Mouse (Mus musculus): Measurements from ENCODE around the gene Gp5.

Gene Gp5

GRCm38 (mm10) chr16:30265611-30266010 is 45.0 kb downstream of the Gp5 start:
- Histone ChIP-seq H3K27me3 (ENCODE audit: control insufficient read depth, insufficient read depth, low read length, poor library complexity, severe bottlenecking) (no peaks in the 10 kb centered on the region), H3K36me3 (ENCODE audit: control insufficient read depth, insufficient read depth, low read length, poor library complexity, severe bottlenecking) (no peaks in the 10 kb centered on the region)
- no peak for DNase-seq (ENCODE audit: low read depth, low spot score)

- Histone ChIP-seq H3K27me3 (ENCODE audit: control insufficient read depth, insufficient read depth, low read length, poor library complexity, severe bottlenecking) (no peaks in the 10 kb centered on the region), H3K36me3 (ENCODE audit: control insufficient read depth, insufficient read depth, low read length, poor library complexity, severe bottlenecking) (no peaks in the 10 kb centered on the region)
- DNase-seq (ENCODE audit: low read depth, low spot score) = no peak
Measured at GRCm38 (mm10) chr16:30263156-30263555, 47.4 kb downstream of the Gp5 start.

- Histone ChIP-seq H3K27me3 (ENCODE audit: control insufficient read depth, insufficient read depth, low read length, poor library complexity, severe bottlenecking) (no peaks in the 10 kb centered on the region), H3K36me3 (ENCODE audit: control insufficient read depth, insufficient read depth, low read length, poor library complexity, severe bottlenecking) (no peaks in the 10 kb centered on the region)
- DNase-seq (ENCODE audit: low read depth, low spot score) = peak; percentile 84
Measured at GRCm38 (mm10) chr16:30262664-30263063, 47.9 kb downstream of the Gp5 start.

DNA sequence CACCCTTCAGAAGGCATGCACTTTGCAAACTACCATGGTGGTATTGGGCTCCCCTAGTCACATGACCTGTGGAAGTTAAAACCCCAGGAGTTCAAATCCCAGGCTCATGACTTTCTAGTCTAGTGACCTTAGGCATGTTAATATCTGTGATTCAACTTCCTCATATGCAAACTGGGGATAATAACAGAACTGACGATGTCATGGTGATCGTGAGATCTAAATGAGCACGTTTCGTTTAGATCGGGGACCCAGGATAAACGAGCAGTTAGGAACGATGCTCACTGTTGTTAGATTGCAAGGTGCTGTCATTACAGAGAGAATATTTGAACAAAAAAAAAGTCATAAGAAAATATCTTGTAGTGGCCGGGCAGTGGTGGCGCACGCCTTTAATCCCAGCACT is 48.4 kb downstream of the Gp5 start:
- peak; percentile 17 for DNase-seq (ENCODE audit: low read depth, low spot score)
- H3K36me3 ChIP-seq (ENCODE audit: control insufficient read depth, insufficient read depth, low read length, poor library complexity, severe bottlenecking) = no peaks in the 10 kb centered on the region
- H3K27me3 ChIP-seq (ENCODE audit: control insufficient read depth, insufficient read depth, low read length, poor library complexity, severe bottlenecking) = no peaks in the 10 kb centered on the region

DNA sequence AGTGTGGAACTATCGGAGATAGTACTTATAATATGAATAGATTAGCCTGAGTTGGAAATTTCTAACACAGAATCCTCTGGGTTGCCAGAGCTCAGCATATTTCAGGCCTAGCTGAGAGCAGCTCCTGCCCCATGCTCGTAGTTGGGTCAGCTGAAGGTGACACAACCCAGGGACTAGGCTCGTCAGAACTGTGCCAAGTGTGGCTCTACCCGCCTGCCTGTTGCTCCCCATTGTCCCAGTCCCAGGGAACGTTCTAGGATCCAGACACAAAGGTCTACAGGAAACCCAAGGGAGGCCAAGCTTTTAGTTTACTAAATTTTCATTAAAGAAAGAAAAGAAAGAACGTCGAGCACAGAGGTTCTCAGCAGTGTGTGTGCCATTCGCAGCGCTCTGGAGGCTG is 49.2 kb downstream of the Gp5 start:
- H3K27me3 ChIP-seq (ENCODE audit: control insufficient read depth, insufficient read depth, low read length, poor library complexity, severe bottlenecking) = no peaks in the 10 kb centered on the region
- no peak for DNase-seq (ENCODE audit: low read depth, low spot score)
- H3K36me3 ChIP-seq (ENCODE audit: control insufficient read depth, insufficient read depth, low read length, poor library complexity, severe bottlenecking) = no peaks in the 10 kb centered on the region

DNA sequence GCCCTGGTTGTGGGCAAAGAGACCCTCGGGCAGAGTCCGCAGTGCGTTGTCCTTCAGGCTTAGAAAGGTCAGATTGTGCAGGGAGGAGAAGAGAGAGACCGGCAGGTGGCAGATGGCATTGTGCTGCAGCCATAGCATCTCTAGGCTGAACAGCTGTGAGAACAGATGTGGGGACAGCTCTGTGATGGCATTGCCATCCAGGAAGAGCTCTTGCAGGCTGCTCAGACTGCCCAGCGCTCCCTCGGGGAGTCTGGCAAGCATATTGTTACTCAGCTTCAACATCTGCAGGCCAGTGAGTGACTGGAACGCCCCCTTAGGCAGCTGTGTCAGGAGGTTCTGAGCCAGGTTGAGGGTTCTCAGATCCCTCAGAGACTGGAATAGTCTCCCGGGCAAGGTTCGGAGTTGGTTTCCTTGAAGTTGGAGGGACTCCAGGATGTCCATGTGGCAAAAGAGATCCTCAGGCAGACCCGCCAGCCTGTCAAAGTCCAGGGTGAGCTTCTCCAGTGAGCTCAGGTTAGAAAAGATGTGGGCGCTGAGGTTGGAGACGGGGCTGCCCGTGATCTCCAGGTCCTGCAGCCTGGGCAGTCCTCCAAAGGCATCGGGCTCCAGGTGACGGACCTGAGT is 50.5 kb downstream of the Gp5 start:
- no peak for DNase-seq (ENCODE audit: low read depth, low spot score)
- H3K36me3 ChIP-seq (ENCODE audit: control insufficient read depth, insufficient read depth, low read length, poor library complexity, severe bottlenecking) = no peaks in the 10 kb centered on the region
- no peaks in the 10 kb centered on the region for H3K27me3 ChIP-seq (ENCODE audit: control insufficient read depth, insufficient read depth, low read length, poor library complexity, severe bottlenecking)

DNA sequence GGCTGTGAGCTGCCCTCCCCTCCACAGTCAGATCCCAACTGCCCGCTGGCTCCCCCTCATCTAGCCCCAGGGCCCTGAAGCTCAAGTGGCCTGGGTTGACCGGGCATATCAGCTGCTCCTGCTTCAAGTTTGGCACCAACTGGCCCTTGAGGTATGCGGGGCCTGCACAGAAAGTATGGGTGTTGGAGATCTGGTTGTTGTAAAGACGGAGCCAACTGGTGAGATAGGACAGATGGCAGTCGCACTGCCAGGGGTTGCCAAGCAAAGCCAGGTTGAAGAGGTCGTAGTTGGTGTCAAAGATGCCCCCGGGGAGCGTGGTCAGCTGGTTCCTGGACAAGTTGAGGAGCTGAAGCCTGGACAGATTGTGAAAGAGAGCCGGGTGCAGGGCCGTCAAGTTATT is 51.1 kb downstream of the Gp5 start:
- no peaks in the 10 kb centered on the region for H3K27me3 ChIP-seq (ENCODE audit: control insufficient read depth, insufficient read depth, low read length, poor library complexity, severe bottlenecking)
- no peaks in the 10 kb centered on the region for H3K36me3 ChIP-seq (ENCODE audit: control insufficient read depth, insufficient read depth, low read length, poor library complexity, severe bottlenecking)
- no peak for DNase-seq (ENCODE audit: low read depth, low spot score)

- no peak for DNase-seq (ENCODE audit: low read depth, low spot score)
- H3K36me3 ChIP-seq (ENCODE audit: control insufficient read depth, insufficient read depth, low read length, poor library complexity, severe bottlenecking) = no peaks in the 10 kb centered on the region
- H3K27me3 ChIP-seq (ENCODE audit: control insufficient read depth, insufficient read depth, low read length, poor library complexity, severe bottlenecking) = no peaks in the 10 kb centered on the region
Measured at GRCm38 (mm10) chr16:30258441-30258840, 52.1 kb downstream of the Gp5 start.

GRCm38 (mm10) chr16:30257718-30258117 is 52.9 kb downstream of the Gp5 start:
- Histone ChIP-seq H3K36me3 (ENCODE audit: control insufficient read depth, insufficient read depth, low read length, poor library complexity, severe bottlenecking) (no peaks in the 10 kb centered on the region), H3K27me3 (ENCODE audit: control insufficient read depth, insufficient read depth, low read length, poor library complexity, severe bottlenecking) (no peaks in the 10 kb centered on the region)
- DNase-seq (ENCODE audit: low read depth, low spot score) = no peak
